Mouse (Mus musculus) right cerebral cortex, postnatal 4 days (tissue): ENCODE data around the gene Igfn1.
A peak's percentile ranks its signal among the peaks of the same experiment; 100 is the strongest.

Experiments used
- DNase-seq: peaks from one replicate; pipeline ENCODE4 v3.0.0-alpha.2; 2022

Igfn1 gene

DNA sequence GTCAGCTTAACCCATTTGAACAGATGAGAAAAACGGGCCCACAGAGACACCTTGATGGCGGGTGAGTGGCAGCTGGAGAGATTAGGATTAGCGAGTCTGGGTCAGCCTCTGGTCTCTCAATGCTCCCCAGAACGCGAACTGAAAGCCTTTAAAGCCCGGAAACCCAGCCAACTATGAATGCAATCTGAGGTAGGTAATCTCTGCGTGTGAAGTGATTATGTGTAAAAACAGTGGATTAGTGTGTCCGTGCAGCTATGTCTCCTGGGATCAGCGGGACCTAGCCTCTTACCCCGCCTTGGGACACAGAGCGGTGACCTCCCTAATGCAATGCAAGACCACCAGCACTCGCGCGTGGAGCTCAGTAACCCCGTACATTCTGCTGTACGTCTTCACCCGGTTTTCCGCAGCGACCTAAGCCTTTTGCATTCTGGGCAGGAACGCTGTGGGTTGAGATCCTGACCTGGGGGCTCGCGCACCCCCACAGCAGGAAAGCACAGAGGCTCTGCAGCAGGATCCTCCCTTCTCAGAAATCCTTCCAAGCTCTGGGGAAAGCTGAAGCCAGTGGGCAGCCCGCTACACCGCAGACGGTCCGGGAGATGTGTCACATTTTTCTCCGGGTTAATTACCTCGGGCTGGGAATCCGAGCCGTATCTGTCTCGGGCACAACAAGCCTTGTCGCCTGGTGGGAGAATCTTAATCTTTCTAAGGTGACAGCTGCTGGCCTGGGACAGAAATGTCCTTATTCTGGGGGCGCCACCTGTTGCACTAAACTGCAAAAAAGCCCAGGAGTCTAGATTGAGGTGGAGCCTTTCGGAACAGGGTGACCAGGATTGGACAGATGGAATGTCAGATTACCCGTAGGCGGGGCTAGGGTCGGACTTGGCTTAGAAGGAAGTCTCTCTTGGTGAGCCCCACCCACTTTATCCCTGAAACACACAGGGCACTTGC is 1.3 kb upstream of the Igfn1 start, which contains the start of gene Tmem9:
TSS of gene Tmem9 (plus strand) at position 940 of the 948 bp plus-strand sequence.
- DNase-seq = peak; percentile 38

DNA sequence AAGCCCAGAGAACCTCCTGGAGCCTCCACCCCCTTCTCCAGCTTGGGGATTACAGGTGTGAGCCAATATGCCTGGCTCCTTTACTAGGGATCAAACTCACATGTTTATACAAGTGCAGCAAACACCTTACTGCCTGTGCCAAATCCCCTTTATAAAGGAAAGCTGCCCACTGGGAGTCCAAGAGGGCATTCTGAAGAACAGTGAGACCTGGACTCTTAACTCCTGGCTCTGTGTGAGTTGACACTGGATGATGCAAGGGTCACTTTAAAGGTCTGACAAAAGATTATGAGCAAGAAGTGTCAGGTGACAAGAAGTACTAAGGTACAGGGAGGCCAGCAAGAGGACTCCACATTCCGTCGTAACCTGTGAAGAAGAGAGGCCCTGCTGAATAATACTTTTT is 4.7 kb downstream of the Igfn1 start:
- no peak for DNase-seq

DNA sequence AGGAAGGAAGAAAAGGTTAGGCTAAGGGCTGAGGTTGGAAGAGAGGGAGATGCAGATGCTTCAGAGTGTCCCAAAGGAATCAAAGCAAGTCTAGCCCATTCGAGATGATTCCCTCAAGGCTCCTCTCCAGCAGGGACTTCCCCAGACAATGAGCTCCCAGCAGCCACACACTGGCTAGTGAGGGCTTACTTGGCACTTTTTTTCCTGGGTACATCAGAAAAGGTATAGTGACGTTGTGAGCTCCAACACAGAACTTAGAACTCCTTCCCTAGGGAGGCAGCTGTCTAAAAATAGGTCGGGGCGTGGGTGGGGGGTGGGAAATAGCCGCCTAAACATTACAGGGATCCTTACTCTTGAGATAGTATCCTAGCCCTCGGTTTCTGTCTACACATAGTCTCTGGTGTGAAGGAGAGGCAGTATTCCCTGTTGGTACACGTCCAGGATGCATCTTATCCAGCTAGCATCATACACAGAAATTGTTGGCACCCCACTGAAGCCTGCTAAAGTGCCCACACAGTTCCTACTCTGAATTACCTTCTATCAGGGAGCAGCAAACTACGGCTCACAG is 6.3 kb downstream of the Igfn1 start:
- DNase-seq = no peak

DNA sequence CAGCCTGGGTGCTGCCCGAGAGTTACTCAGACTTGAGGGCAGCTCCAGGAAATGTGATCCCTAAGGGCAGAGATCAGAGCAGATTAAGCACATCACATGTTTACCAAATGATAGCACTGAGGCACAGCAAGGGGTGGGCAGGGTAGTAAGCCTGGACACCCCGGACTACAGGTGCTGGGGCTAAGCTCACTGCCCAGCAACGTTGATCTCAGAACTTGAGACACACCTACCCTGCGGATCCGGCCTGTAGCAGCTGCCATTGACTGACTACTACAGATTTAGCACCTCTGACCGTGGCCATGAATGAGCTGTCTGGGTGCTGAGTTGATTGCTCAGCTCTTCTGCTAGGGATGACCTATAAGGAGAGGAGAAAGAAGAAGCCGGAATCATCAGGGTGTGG is 8.6 kb downstream of the Igfn1 start:
- DNase-seq = no peak

DNA sequence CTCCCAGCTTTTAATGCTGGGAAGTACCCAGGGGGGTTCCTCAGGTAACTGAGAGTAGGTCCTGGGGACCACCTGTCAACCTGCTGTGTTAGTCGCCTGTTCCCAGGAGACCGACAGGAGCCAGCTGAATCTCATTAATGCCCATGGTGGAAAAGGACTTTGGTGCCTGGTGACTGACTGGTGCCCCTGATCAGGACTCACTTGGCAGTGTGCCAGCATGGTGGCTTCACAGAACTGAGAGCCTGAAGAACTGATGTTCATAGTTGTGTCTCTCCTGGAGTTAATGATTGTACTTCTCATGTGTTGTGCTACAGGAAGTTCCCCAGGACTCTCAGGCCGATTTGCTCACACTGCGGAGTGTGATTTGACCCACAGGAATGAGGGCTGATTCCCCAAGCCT is 12.7 kb downstream of the Igfn1 start:
- DNase-seq = no peak

DNA sequence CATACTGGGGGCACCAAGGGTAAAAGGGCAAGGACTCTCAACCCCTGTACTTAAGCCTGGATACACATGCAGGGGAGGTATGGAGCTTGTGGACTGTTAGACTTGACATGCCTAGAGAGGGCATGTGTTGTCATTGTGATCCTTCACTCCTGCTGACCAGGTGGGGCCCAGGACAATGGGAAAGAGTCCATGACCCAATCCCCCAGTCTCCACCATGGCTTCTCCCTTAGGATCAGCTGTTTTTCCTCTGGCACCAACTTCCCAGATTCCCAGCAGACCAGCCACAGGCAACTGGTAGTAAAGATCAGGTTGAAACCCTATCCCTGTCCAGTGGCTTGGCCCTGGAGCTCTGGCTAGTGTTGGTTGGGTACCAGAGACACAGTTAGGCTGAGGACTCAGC is 16.3 kb downstream of the Igfn1 start:
- DNase-seq = no peak

DNA sequence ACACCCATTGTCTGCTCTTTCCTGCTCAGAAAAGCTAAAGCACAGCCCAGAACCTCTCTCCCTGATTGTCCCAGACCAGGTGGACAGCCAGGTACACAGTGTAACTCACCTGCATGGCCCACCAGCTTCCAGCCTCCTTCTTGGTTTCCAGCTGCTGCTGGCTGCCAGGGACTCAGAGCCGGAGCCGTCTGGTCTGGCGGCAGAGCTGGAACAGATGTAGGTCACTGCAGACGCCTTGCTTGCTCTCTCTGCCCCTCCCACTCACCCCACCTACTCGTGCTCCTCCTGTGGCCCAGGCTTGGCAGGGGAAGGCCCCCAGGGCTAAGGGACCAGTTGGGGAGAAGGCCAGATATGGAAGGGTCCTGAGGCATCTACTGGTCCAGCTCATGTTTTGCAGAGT is 22.0 kb downstream of the Igfn1 start:
- no peak for DNase-seq

DNA sequence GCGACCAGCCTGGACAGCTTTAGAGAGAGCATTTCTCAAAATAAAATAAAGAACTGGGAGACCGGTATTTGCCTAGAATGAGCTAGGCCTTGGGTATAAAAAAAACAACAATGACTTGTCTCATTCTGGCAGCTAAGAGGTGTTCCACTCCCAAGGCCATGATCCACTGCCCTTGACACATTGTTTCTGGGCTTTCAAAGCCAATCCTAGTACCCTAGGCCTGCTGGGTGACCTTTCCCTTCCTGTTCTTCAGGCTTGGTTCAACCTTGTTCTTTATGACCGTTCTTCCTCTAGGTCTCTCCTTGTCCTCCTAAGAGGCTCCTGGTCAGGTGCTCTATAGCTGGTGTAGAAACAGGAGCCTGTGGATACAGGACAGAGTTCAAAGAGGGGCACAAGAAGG is 33.6 kb downstream of the Igfn1 start:
- DNase-seq = no peak

DNA sequence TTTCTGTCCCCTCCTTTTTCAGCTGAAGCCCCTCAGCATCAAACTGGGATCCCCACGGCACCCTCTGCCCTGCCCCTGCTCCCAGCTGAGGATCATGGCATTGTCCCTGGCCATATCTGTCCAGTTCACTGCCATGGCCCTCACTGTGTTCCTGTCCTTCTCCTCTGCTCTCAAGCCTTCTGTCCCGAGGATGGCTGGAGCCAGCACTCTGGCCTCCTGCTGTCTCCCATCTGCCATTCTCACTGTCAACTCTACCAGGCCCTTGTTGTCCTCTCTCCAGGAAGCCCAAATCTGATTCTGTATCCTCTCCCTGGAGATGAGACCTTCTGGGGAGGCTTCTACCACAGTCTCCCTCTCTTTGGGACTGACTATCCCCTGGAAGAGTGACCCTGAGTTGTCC is 35.7 kb downstream of the Igfn1 start:
- DNase-seq = no peak

DNA sequence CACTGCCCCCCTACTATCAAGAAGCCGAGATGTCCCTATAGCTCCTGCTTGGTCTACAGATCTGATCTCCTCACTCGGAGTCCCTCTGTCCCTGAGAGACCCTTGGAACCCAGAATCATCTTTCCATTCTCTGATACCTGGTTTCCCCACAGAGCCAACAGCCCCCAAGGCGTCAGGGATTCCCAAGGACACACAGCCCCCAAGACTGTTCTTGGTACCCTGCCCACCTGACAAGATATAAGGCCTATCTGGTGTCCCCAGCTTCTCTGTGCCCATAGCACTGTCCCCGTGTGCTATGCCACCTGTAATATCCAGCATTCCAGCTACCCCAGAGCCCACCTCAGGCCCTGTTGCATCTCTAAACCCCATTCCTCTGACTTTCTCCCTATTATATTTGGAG is 38.4 kb downstream of the Igfn1 start:
- no peak for DNase-seq

DNA sequence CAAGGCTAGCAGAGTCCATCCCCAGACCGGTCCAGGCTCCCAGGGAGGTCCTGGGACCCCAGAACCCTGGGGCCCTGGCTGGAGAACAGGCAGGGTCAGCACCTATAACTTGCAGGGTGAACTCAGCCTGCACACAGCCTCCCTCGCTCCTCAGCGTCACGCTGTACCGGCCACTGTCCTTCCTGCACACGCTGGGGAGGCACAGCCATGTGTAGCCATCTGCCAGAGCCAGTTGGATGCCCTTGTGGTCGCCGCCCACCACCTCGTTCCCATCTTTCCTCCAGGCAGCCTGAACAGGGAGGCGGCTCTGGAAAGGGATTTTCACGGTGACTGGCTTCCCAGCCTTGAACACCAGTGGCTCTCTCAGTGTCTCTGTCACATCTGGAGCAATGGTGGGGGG is 41.6 kb downstream of the Igfn1 start:
- no peak for DNase-seq

DNA sequence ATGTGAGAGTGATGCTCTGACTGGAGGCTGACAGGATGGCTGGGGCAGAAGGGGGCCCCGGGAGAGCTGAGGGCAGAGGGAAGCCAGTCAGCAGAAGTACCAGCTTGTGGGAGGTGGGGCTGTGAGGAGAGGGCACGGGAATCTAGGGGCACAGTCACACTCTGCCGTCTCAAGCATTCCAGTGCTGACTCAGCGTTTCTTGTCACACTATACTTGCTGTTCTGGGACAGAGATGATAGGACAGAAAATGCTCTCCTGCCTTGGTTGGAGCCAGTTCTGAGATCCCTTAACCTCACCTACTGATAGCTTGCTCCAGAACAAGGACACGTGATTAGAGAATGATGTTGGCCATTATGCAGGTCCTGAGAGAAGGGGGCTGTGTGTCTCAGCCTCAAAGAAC is 43.0 kb downstream of the Igfn1 start:
- no peak for DNase-seq

DNA sequence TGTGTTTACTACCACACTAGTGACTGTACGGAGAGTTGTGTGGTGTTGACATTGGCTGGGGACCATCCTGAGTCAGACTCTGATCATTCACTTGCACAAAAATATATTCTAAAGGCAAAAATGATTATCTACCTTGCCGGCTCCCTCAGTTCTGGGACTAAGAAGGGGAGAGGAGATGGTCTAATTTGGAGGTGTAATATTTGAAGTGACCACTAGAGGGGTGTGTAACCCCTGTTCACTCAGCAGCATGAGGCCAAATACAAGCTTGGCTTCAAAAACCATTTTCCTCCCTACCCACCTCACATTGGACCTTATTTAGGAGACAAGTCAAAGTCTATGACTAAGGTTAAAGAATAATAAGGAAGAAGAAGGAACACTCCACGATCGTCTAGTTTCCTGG is 47.7 kb downstream of the Igfn1 start:
- DNase-seq = no peak

DNA sequence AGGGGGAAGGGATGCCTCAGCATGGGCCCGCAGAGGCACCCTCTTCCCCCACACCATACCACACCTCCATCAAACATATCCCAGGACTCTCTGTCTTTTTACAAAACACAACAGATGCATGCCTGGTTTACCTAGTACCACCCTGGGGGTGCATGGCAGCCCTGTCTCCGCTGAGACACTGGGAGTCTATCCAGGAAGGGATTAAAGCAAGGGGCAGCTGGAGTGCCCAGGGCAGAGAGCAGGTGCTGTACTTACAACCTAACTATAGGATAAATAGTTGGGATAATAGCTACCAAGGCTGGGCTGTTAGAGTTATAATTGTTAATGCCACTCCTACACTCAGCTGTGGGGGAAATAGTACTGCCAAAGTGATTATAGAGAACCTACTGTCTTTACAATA is 57.3 kb downstream of the Igfn1 start:
- DNase-seq = no peak

DNA sequence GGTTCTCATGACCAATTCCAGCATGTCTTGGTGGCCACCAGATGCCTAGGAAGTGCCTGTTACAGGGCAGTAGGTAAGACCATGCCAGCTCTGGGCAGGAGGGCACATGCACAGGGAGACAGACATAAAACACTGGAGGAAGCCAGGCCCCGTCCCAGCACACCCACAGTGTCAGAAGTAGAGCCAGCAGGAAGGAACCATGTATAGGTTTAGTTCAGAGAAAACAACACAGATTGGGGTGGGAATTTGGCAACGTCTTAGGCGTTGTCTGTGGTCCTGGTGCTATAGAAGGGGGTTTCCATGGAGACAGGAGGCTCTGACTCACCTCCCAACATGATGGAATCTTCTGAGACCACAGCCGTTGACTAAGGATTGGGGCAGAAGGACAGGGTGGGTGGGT is 59.9 kb downstream of the Igfn1 start:
- DNase-seq = no peak

DNA sequence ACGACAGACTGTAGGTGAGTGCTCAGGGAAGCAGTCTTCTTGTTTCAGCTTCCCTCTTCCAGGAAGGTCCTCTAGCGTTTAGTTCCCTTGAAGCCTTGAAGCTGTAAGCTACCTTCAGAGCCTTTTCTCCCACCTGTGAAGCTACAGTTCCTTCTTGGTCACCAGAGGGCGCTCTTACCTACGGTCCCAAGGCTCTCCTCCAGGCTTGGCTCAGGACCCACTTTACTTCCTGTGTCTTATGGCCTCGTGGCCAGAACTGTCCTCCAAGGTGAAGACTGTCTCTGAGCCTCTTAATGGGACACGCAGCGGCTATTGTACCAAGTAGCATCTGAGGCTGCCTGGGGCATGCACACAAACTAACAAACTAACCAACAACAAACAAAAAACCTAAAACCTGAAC is 60.4 kb downstream of the Igfn1 start:
- peak; percentile 37 for DNase-seq

DNA sequence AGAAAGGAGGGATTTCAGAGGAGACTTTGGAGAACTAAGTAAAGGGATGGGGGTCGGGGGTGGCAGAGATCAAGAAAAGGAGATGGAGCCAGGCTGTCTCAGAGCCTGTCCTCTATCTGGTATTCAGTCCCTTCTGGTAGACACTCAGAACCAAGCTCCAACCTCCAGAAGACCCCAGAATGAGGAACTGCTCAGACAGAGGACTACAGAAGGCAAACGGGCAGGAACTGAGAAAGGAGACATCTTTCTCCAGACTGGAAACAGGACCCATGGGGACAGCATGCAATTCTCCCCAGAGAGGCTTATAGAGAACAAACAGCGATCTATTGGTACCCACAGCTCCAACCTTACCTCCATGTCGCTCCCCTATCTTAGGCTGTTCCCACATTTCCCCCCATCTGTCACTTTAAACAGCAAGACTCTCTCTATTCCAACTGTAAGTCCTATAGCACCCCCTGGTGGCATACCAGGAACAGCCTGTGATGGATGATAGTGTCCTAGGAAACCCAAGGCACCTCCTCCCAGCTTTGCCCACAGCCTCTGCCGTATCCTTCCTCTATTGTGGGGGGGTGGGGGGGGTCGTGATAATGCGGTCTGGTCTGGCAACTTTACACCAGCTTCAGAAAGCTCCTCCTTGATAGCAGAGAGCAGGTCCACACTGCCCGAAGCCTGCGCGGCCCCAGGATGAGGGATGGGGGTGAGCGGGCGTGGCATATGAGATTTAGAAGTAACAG is 61.4 kb downstream of the Igfn1 start:
- peak; percentile 88 for DNase-seq

DNA sequence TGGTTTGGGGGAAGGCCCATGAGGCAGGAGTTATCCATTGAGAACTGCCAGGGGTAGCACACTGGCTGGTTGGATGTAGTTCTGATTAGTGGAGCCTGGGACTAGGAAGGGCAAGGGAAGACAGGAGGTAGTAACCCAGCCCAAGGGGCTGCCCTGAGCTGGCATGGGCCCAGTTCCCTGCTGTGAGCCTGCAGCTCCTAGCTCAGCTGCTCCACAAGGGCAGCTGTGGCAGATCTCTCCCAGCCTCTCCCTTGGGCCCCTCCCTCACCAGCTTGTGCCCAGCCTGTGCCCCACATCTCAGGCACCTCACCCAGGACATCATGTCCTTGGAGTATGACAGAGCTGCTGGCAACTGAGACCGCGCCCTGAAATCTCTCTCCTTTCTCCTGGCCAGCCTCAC is 62.4 kb downstream of the Igfn1 start:
- no peak for DNase-seq

DNA sequence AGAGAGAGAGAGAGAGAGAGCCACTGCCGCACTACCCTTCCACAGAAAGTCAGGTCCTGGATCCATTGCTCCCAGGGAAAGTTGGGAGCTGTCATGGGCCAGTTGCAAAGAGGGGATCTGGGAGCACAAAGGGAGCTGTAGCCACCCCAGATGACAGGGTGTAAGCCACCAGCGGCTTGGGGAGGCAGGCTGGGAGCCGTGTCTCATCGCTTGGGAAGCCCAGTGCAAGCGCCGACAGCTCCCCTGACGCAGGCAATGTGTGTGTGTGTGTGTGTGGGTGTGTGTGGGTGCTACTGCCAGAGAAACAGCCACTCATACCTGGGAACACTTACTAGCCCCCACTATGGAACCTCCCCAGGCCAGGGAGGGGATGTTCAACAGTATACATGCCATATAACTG is 64.0 kb downstream of the Igfn1 start:
- no peak for DNase-seq

DNA sequence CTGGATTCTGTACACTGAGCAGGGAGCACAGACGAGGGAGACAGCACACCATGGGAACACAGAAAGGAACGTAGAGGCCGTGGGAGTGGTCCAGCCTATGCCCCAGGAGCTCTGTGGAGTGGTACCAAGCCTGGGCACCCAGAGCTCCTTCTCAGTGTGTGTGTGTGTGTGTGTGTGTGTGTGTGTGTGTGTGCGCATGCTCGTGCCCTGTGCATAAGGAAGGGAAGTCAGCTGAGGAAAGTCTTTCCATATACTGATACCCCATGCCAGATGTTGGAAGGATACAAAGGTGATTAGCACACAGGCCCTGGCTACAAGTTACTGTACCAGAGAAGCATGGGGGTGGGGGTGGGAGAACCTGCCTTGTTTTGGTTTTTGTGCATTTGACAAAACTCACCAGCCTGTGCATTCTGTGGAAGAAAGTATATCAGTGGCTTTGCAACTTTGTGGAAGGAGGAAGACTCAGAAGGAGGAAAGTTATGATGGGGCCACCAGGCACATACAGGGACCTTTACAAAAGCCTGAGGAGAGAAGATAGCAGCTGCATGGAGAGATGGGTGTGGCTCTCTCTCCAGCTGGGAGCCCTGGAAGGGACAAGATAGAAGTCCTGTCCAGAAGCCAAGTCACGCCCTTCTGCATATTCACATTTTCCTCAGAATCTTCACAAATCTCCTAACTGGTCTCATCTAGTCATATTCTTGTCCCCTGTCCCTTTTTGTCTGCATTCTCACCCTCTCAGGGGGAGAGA is 64.7 kb downstream of the Igfn1 start:
- DNase-seq = no peak

DNA sequence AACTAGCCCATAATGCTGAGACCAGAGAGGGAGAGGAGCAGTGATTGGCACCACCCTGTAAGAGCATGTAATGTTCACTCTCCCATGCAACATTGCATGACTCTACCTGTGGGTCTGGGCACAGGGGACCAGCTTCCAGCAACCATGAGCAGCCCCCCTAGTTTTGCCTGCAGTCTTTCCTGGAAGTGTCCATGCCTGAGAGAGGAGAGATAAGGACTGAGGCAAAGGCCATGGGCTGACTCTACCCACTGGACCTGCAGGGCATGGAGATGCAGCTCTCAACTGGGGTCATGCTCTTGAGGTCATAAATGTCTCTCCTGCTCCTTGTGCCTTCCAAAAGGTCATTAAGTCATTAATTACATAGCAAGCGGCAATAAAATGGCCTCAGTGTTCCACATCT is 70.1 kb downstream of the Igfn1 start:
- DNase-seq = no peak

DNA sequence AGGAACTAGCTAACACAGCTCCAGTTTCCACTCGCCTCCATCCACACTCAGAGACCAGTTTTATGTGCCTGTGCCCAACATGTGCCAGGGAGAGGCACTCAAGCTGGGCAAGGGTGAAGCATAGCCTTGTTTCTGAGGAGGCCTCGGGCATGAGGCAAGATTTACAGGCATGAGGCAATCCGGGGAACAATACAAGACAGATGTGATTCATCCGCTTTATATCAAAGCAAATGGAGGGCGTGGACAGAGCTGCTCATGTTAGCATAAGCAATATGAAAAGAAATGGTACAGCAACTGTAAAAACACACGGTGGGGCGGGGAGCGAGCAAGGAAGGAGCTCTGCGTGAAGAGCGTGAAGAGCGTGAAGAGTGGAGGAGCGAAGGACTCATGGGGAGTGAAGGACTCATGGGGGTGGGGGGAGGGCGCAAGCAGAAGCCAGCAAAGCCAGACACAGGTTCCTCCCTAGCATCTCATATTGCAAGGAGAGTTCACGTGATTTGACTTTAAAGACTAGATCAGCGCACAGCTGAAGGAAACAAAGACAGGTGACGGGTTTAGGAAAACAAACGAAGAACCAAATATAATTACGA is 72.3 kb downstream of the Igfn1 start:
- DNase-seq = no peak

DNA sequence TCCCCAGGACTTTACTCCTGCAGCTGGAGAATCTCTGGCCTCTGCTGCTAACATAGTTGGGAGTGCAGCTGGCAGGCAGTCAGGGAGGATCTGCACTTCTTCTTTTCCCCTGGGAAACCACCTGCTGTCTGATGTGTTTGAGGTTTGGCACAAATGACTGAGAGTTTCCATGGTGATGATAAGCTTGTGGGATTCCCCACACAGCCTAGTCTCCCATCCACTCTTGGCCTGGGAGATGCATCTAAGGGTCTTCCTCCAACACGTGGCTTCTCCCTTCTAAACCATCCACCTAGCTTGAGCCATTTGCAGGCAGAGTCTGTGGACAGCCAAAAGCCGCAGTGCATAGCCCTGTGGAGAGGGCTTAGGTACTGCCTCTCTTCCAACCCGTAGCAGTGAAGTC is 76.3 kb downstream of the Igfn1 start:
- DNase-seq = peak; percentile 29
